Mouse (Mus musculus) thymus, adult 2 months (tissue): ENCODE results near the gene Plxna4. TPM values are rescaled to one million over a fixed set of nuclear protein-coding genes. Genes with fewer than 3 reads are reported as not detected.

Experiments used
- DNase-seq: peaks from one replicate; pipeline ENCODE4 v3.0.0; 2021
- H3K27ac ChIP-seq: fragments of 200-500 bp; 2 replicates; pipeline ENCODE4 v1.5.1; 2012; ENCODE audit warnings: low read length, control low read depth; ENCODE audit not compliant: control insufficient read depth, insufficient read depth
- H3K27me3 ChIP-seq: fragments of 200-500 bp; 2 replicates; pipeline ENCODE4 v1.6.1; 2012; ENCODE audit warnings: mild to moderate bottlenecking, low read length, moderate library complexity, mixed read lengths; ENCODE audit not compliant: control insufficient read depth, insufficient read depth
- H3K36me3 ChIP-seq: fragments of 200-500 bp; 2 replicates; pipeline ENCODE4 v1.6.1; 2012; ENCODE audit warnings: mild to moderate bottlenecking, low read length, moderate library complexity; ENCODE audit not compliant: control insufficient read depth, insufficient read depth
- H3K4me1 ChIP-seq: fragments of 200-500 bp; replicated peaks from 2 replicates; pipeline ENCODE4 v1.6.1; 2012; ENCODE audit warnings: low read length; ENCODE audit not compliant: control insufficient read depth, insufficient read depth
- H3K4me3 ChIP-seq: fragments of 200-500 bp; 2 replicates; pipeline ENCODE4 v1.5.1; 2012; ENCODE audit warnings: mild to moderate bottlenecking, low read length, control low read depth, moderate library complexity; ENCODE audit not compliant: control insufficient read depth, insufficient read depth
- CTCF ChIP-seq: fragments of 200-500 bp; IDR thresholded peaks from 2 replicates; pipeline ENCODE4 v1.5.1; 2012; ENCODE audit warnings: mild to moderate bottlenecking, control low read depth, low read length, moderate library complexity, borderline replicate concordance; ENCODE audit not compliant: control insufficient read depth, poor library complexity, insufficient read depth; ENCODE audit errors: extremely low read depth
- POLR2A ChIP-seq: fragments of 200-500 bp; IDR thresholded peaks from 2 replicates; pipeline ENCODE4 v1.6.1; 2012; ENCODE audit warnings: mild to moderate bottlenecking, low read length, control low read depth, moderate library complexity; ENCODE audit not compliant: control insufficient read depth, poor library complexity, insufficient read depth; ENCODE audit errors: extremely low read depth
- WGBS: fragments of 180-500 bp; shearing (Covaris S2); methylation state at CpG from one replicate; pipeline ENCODE4 v1.1.7; 2018; 5-methylcytosine and 5-hydroxymethylcytosine counted together
- polyA plus RNA-seq: library from polyadenylated mRNA; depleted of rRNA; stranded (reverse); fragments of >200 nt; gene quantifications from 2 replicates; pipeline ENCODE4 v1.2.3, GENCODE M21; 2012

Plxna4 gene
- polyA plus RNA-seq, 1 experiment: 0.66 TPM

- H3K27ac ChIP-seq: no peak overlapping the region
- H3K36me3 ChIP-seq: no peaks in the 10 kb centered on the region
- H3K4me3 ChIP-seq: no peak overlapping the region
- no peaks in the 10 kb centered on the region for H3K4me1 ChIP-seq
- TF ChIP-seq POLR2A (no peak), CTCF (no peak)
- H3K27me3 ChIP-seq: no peaks in the 10 kb centered on the region
- DNase-seq: no peak
- 95% methylated on average over 4 of the region's 4 CpGs for WGBS
Observed at GRCm38 (mm10) chr6:32150836-32151235, 437.2 kb downstream of the Plxna4 start.

DNA sequence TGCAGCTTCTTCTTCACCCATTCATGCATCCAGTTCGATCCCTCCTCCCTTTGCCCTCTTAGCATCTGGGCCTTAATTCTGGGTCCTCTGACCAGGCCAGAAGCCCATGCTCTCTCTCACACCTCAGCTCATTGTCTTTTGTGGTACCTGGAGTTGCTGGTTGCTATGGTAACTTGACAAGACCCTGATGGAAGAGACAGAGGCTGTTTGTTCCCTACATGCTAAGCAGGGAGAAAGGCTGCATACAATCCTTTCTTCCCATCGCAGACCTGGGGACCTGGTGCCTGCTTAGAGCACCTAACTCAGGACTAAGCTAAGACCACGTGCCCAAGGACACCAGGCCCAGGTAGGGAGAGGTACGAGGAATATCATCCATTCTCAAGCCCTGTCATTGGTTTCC lies 443.2 kb downstream of the Plxna4 start:
- Histone ChIP-seq H3K4me1 (peaks cover 6% of the 10 kb centered on the region), H3K4me3 (no peak overlapping the region), H3K36me3 (no peaks in the 10 kb centered on the region), H3K27ac (no peak overlapping the region), H3K27me3 (no peaks in the 10 kb centered on the region)
- WGBS: 95% methylated on average over 4 of the region's 4 CpGs
- TF ChIP-seq CTCF (no peak), POLR2A (no peak)
- DNase-seq: no peak

- WGBS: 71% methylated on average over 3 of the region's 3 CpGs
- TF ChIP-seq POLR2A (no peak), CTCF (no peak)
- Histone ChIP-seq H3K36me3 (no peaks in the 10 kb centered on the region), H3K27me3 (no peaks in the 10 kb centered on the region), H3K4me3 (no peak overlapping the region), H3K4me1 (peaks cover 6% of the 10 kb centered on the region), H3K27ac (no peak overlapping the region)
- no peak for DNase-seq
Observed at GRCm38 (mm10) chr6:32139537-32139936, 448.5 kb downstream of the Plxna4 start.

GRCm38 (mm10) chr6:32126914-32127313 lies 461.1 kb downstream of the Plxna4 start:
- Histone ChIP-seq H3K4me1 (no peaks in the 10 kb centered on the region), H3K27me3 (no peaks in the 10 kb centered on the region), H3K4me3 (no peak overlapping the region), H3K36me3 (no peaks in the 10 kb centered on the region), H3K27ac (no peak overlapping the region)
- DNase-seq: no peak
- 86% methylated on average over 6 of the region's 6 CpGs for WGBS
- TF ChIP-seq CTCF: no peak
- no peak for TF ChIP-seq POLR2A

- Histone ChIP-seq H3K4me1 (no peaks in the 10 kb centered on the region), H3K27me3 (no peaks in the 10 kb centered on the region), H3K27ac (no peak overlapping the region), H3K36me3 (no peaks in the 10 kb centered on the region), H3K4me3 (no peak overlapping the region)
- whole genome bisulfite sequencing: 95% methylated on average over 4 of the region's 4 CpGs
- TF ChIP-seq CTCF (no peak), POLR2A (no peak)
- DNase-seq: no peak
Observed at GRCm38 (mm10) chr6:32122584-32123265, 465.3 kb downstream of the Plxna4 start.

DNA sequence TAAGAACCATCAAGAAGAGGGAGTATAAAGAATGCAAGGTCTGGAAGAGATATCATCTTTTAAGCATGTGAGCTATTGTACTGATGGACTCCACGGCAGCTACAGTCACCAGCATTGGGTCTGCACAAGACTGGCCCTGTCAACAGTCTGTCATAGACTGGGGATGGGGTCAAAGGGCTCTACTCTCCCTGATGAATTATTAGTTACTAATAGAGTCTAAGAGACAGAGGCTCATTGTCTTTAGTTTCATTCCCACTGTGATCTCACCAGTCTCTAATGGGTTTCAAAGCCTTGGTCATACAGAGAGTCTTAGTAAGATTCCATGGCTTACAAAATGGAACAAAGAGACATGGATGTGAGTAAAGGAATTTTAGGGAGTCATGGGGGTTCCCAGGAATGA lies 467.1 kb downstream of the Plxna4 start:
- Histone ChIP-seq H3K4me1 (no peaks in the 10 kb centered on the region), H3K27me3 (no peaks in the 10 kb centered on the region), H3K4me3 (no peak overlapping the region), H3K27ac (no peak overlapping the region), H3K36me3 (no peaks in the 10 kb centered on the region)
- no peak for TF ChIP-seq POLR2A
- no peak for TF ChIP-seq CTCF
- no peak for DNase-seq
- 94% methylated on average over 1 of the region's 1 CpGs for WGBS

- Histone ChIP-seq H3K36me3 (no peaks in the 10 kb centered on the region), H3K4me1 (no peaks in the 10 kb centered on the region), H3K27ac (no peak overlapping the region), H3K4me3 (no peak overlapping the region), H3K27me3 (no peaks in the 10 kb centered on the region)
- DNase-seq: no peak
- TF ChIP-seq CTCF (no peak), POLR2A (no peak)
- WGBS: 0% methylated on average over 2 of the region's 2 CpGs
Observed at GRCm38 (mm10) chr6:32109207-32109606, 478.8 kb downstream of the Plxna4 start.
